25 mouse cellular contexts compared by ENCODE assay signal in genomic region chr11:14378512-14378911, GRCm38 (mm10).
"Had no signal": no experiment of that assay in that cellular context is flagged by ENCODE, and none has a peak within 500 bp of the region (broad histone marks: within the 10 kb centered on the region; RNA-seq: fewer than 3 reads in every experiment).

No protein-coding gene starts in this region.

- H3K27me3 ChIP-seq: heart, embryonic 12.5 days; hindbrain, embryonic 12.5 days; intestine, embryonic 15.5 days; limb, embryonic 12.5 days had no signal

- H3K36me3 ChIP-seq: heart, embryonic 12.5 days; hindbrain, embryonic 10.5 days; hindbrain, embryonic 12.5 days; intestine, embryonic 15.5 days; limb, embryonic 10.5 days; limb, embryonic 12.5 days had no signal

- H3K9me3 ChIP-seq: heart, embryonic 12.5 days; hindbrain, embryonic 10.5 days; hindbrain, embryonic 12.5 days; intestine, embryonic 15.5 days; limb, embryonic 10.5 days; limb, embryonic 12.5 days had no signal

- ATAC-seq: hindbrain, embryonic 16.5 days; inflammation-experienced regulatory T-cells, adult 6 months; intestine, embryonic 15.5 days; intestine, postnatal 0 days had no signal

- H3K4me1 ChIP-seq: heart, embryonic 12.5 days; hindbrain, embryonic 12.5 days; intestine, embryonic 15.5 days; limb, embryonic 12.5 days had no signal

- H3K4me3 ChIP-seq: gastrocnemius, adult 2 months; heart, adult 2 months; heart, embryonic 12.5 days; hindbrain, embryonic 10.5 days; hindbrain, embryonic 12.5 days; intestine, embryonic 15.5 days; layer of hippocampus, adult 2 months; left cerebral cortex, adult 2 months; limb, embryonic 10.5 days; limb, embryonic 12.5 days had no signal

- H3K9ac ChIP-seq: heart, embryonic 12.5 days; hindbrain, embryonic 12.5 days; intestine, embryonic 15.5 days; limb, embryonic 12.5 days had no signal

- H3K27ac ChIP-seq: gastrocnemius, adult 2 months; heart, adult 2 months; hindbrain, embryonic 10.5 days; hindbrain, embryonic 12.5 days; intestine, embryonic 15.5 days; layer of hippocampus, adult 2 months; left cerebral cortex, adult 2 months; limb, embryonic 10.5 days; limb, embryonic 12.5 days had no signal

- DNase-seq: gastrocnemius, adult 2 months; gastrocnemius, postnatal 10 days; gastrocnemius, postnatal 25 days; heart, adult 11 months; heart, adult 2 months; heart, postnatal 10 days; heart, postnatal 4 days; kidney, adult 18-20 months; kidney, adult 8-10 months; kidney, postnatal 10 days; kidney, postnatal 25 days; kidney, postnatal 4 days; liver had no signal

- H3K4me2 ChIP-seq: heart, embryonic 12.5 days; hindbrain, embryonic 12.5 days; intestine, embryonic 15.5 days; limb, embryonic 12.5 days; liver, embryonic 11.5 days had no signal
